In genomic region chr9:118150429-118151220, GRCm38 (mm10) we compare ENCODE assay signal across 9 mouse cellular contexts. TPM values are rescaled to one million over a fixed set of nuclear protein-coding genes. Genes with fewer than 3 reads are reported as not detected.
DNase-seq lines count a peak whose midpoint lies in the region; ATAC-seq lines count a peak whose summit lies in the region.
"Had no signal": no experiment of that assay in that cellular context is flagged by ENCODE, and none has a peak within 500 bp of the region (broad histone marks: within the 10 kb centered on the region; RNA-seq: fewer than 3 reads in every experiment).

No protein-coding gene starts in this region.

- H3K27ac ChIP-seq in heart, embryonic 13.5 days (replicated peaks): 0 out of 2 replicates have a peak overlapping the region, but pooled peaks have one; percentile 26

- no peaks in the 10 kb centered on the region for H3K27me3 ChIP-seq in heart, embryonic 13.5 days (replicated peaks)
- H3K27me3 ChIP-seq: Patski had no signal

- DNase-seq in heart, postnatal 36 days: no peak
- DNase-seq in MEL-GATA-1-ER (ENCODE audit: extremely low read depth, low read depth) (peak; percentile 54), liver (peak; percentile 8)
- DNase-seq in retina, postnatal 1 day: peak; percentile 16
- no peak for DNase-seq in thymus, adult 18-20 months
- no peak for DNase-seq in ovary, adult 18-20 months (ENCODE audit: low spot score)

- H3K9ac ChIP-seq in heart, embryonic 13.5 days: no peak overlapping the region

- peaks cover 17% of the 10 kb centered on the region for H3K4me1 ChIP-seq in heart, embryonic 13.5 days

- no peaks in the 10 kb centered on the region for H3K36me3 ChIP-seq in heart, embryonic 13.5 days

- WGBS in heart, embryonic 13.5 days: 74% methylated on average over 20 of the region's 20 CpGs

- H3K4me2 ChIP-seq in heart, embryonic 13.5 days: peak overlapping the region; percentile 78

- H3K4me3 ChIP-seq in heart, embryonic 13.5 days: peak overlapping the region; percentile 92

- no peak for ATAC-seq in heart, embryonic 13.5 days (ENCODE audit: extremely low read depth, insufficient number of reproducible peaks, low FRiP score, low TSS enrichment)
- peak; percentile 43 for ATAC-seq in erythroid progenitor cell, adult 5-6 weeks (replicated peaks; ENCODE audit: low FRiP score, poor library complexity, severe bottlenecking)

- intact Hi-C loops in heart, postnatal 36 days (cut with DNase I): no loop called here

- no peaks in the 10 kb centered on the region for H3K9me3 ChIP-seq in heart, embryonic 13.5 days

RNA-seq across cellular contexts. Expression of gene Cmc1, which starts 0.6 kb away (rescaled TPM):
- polyA plus RNA-seq in heart, embryonic 13.5 days (2015; fragmentation: Nextera tagmentation; extraction: Ambion mirVana): 37.3 and 40.3 TPM in 2 replicates
- 10 to 100 TPM; 27.3 to 27.9 TPM for total RNA-seq in heart, postnatal 36 days (2021)
- total RNA-seq in erythroid progenitor cell, adult 5-6 weeks (2015; ENCODE audit: low replicate concordance): 5.4 and 11.3 TPM in 2 replicates
- total RNA-seq in erythroid progenitor cell, adult 5-6 weeks (2017; ENCODE audit: low replicate concordance): 5.8 TPM in 1 of 2 replicates, not detected in the other

Comparison
In these comparisons a context has a peak if more than half of its experiments do, and no peak if none do; other contexts are left out.
1. DNase-seq: peak in MEL-GATA-1-ER (single experiment), liver (single experiment) and retina, postnatal 1 day (single experiment); none in heart, postnatal 36 days (0 of 2), thymus, adult 18-20 months (0 of 2) and ovary, adult 18-20 months (single experiment).